Mouse (Mus musculus) CH12.LX (cell line): ENCODE measurements around the gene Lmna. TPM values are rescaled to one million over a fixed set of nuclear protein-coding genes. Genes with fewer than 3 reads are reported as not detected.

Experiments used
- DNase-seq: peaks from one replicate; pipeline ENCODE4 v3.0.0-alpha.2; 2013; ENCODE audit errors: extremely low read depth
- H3K27ac ChIP-seq: 2 replicates; pipeline ENCODE4 v1.5.1; 2012; ENCODE audit warnings: low read depth, mild to moderate bottlenecking, control low read depth, moderate library complexity; ENCODE audit not compliant: insufficient read depth
- H3K27me3 ChIP-seq: replicated peaks from 2 replicates; pipeline ENCODE3; 2012; ENCODE audit warnings: inconsistent platforms
- H3K36me3 ChIP-seq, 2 experiments: replicated peaks in 1 of 2; 2 replicates each; pipeline versions ENCODE3 to v1.6.1; 2012; ENCODE audit warnings: inconsistent platforms in 1 of 2, low read length in 1 of 2, mild to moderate bottlenecking in 1 of 2, mixed read lengths in 1 of 2, moderate library complexity in 1 of 2; ENCODE audit not compliant: control insufficient read depth in 1 of 2, insufficient read depth in 1 of 2
- H3K4me1 ChIP-seq, 2 experiments: 2 replicates each; pipeline ENCODE4 v1.6.1; 2012; ENCODE audit warnings: inconsistent platforms in 1 of 2, moderate library complexity in 1 of 2; ENCODE audit not compliant: insufficient read depth in 2 of 2, control insufficient read depth in 1 of 2
- H3K4me2 ChIP-seq: 2 replicates; pipeline ENCODE4 v1.6.1; 2012; ENCODE audit warnings: low read depth, mild to moderate bottlenecking, control low read depth; ENCODE audit not compliant: poor library complexity, insufficient read depth, severe bottlenecking
- H3K4me3 ChIP-seq, 3 experiments: fragments of 150-350 bp in 1 of 3; sonication (generic) in 1 of 3; replicated peaks in 1 of 3; 2 replicates each; pipeline versions ENCODE3 to v1.5.1; 2011 to 2012; ENCODE audit warnings: low read depth in 2 of 3, low read length in 2 of 3, mild to moderate bottlenecking in 2 of 3, moderate library complexity in 2 of 3, control low read depth in 1 of 3, improper control_type of control experiment in 1 of 3, inconsistent platforms in 1 of 3, mixed read lengths in 1 of 3; ENCODE audit not compliant: poor library complexity in 1 of 3
- H3K79me2 ChIP-seq: replicated peaks from 2 replicates; pipeline ENCODE4 v1.6.1; 2012; ENCODE audit warnings: mild to moderate bottlenecking, moderate library complexity; ENCODE audit not compliant: control insufficient read depth, poor library complexity, insufficient read depth, severe bottlenecking; ENCODE audit errors: extremely low read depth
- H3K9ac ChIP-seq: 2 replicates; pipeline ENCODE4 v1.6.1; 2012; ENCODE audit warnings: low read depth, mild to moderate bottlenecking, control low read depth, moderate library complexity; ENCODE audit not compliant: insufficient read depth
- H3K9me3 ChIP-seq: replicated peaks from 2 replicates; pipeline ENCODE3; 2012; ENCODE audit warnings: low read length, inconsistent platforms, mixed read lengths
- BHLHE40 ChIP-seq: IDR thresholded peaks from 2 replicates; pipeline ENCODE4 v1.6.1; 2011; ENCODE audit warnings: mild to moderate bottlenecking, low read depth, low read length, improper control_type of control experiment
- CHD2 ChIP-seq: IDR thresholded peaks from 2 replicates; pipeline ENCODE4 v1.6.1; 2011; ENCODE audit warnings: low read length, improper control_type of control experiment
- CTCF ChIP-seq, 2 experiments: IDR thresholded peaks in 1 of 2; conservative IDR thresholded peaks in 1 of 2; 2 replicates each; pipeline ENCODE4 v1.5.1; 2011 to 2012; ENCODE audit warnings: low read depth in 2 of 2, low read length in 2 of 2, improper control_type of control experiment in 1 of 2, inconsistent platforms in 1 of 2, mild to moderate bottlenecking in 1 of 2, moderate library complexity in 1 of 2
- EP300 ChIP-seq: IDR thresholded peaks from 2 replicates; pipeline ENCODE4 v1.6.1; 2011; ENCODE audit warnings: low read length, improper control_type of control experiment
- JUN ChIP-seq: IDR thresholded peaks from 2 replicates; pipeline ENCODE4 v1.6.1; 2011; ENCODE audit warnings: low read depth, mild to moderate bottlenecking, low read length, improper control_type of control experiment, moderate library complexity; ENCODE audit not compliant: insufficient read depth
- MXI1 ChIP-seq: IDR thresholded peaks from 2 replicates; pipeline ENCODE4 v1.6.1; 2011; ENCODE audit warnings: mild to moderate bottlenecking, low read depth, low read length, improper control_type of control experiment
- MYC ChIP-seq: IDR thresholded peaks from 2 replicates; pipeline ENCODE4 v1.6.1; 2011; ENCODE audit warnings: low read depth, mild to moderate bottlenecking, improper control_type of control experiment, low read length
- SMC3 ChIP-seq: IDR thresholded peaks from 2 replicates; pipeline ENCODE4 v1.6.1; 2011; ENCODE audit warnings: low read depth, low read length, improper control_type of control experiment
- TCF12 ChIP-seq: IDR thresholded peaks from 2 replicates; pipeline ENCODE4 v1.6.1; 2014; ENCODE audit warnings: low read depth, mild to moderate bottlenecking, inconsistent platforms, low read length, improper control_type of control experiment
- ZC3H11A ChIP-seq: IDR thresholded peaks from 2 replicates; pipeline ENCODE4 v1.6.1; 2012; ENCODE audit warnings: low read depth, mild to moderate bottlenecking, inconsistent platforms, low read length, improper control_type of control experiment
- ZNF384 ChIP-seq: IDR thresholded peaks from 2 replicates; pipeline ENCODE4 v1.6.1; 2012; ENCODE audit warnings: low read depth, low read length, improper control_type of control experiment, inconsistent platforms
- dilution Hi-C: fragments of 300-500 bp; cut with MboI; formaldehyde crosslinking; loops from 2 replicates; pipeline ENCODE4 v1.14.3; 2020; ENCODE audit warnings: low sequenced_read_pairs; ENCODE audit not compliant: extremely low pct_unique_long_range_greater_than_20kb, extremely low pct_ligation_motif_present
- in situ Hi-C: fragments of 300-500 bp; cut with MboI; formaldehyde crosslinking; loops from 3 replicates; pipeline ENCODE4 v1.14.3; 2019; ENCODE audit warnings: low sequenced_read_pairs, low pct_ligation_motif_present, low pct_unique_long_range_greater_than_20kb, mixed read lengths
- polyA plus RNA-seq: library from polyadenylated mRNA; unstranded; fragments of >175 nt; gene quantifications from 2 replicates; pipeline ENCODE4 v1.2.1, GENCODE M21; 2012; ENCODE audit warnings: low read depth; ENCODE audit not compliant: insufficient read length
- total RNA-seq, 2 experiments: library from RNA; depleted of rRNA; stranded (reverse); fragments of 300-350 nt in 1 of 2; fragments of >200 nt in 1 of 2; gene quantifications; 2 replicates each; pipeline ENCODE4 v1.2.3; 2012 to 2014

Gene Lmna
- total and polyA plus RNA-seq, 3 experiments = 16.1 to 67.7 (median 17.2) TPM

DNA sequence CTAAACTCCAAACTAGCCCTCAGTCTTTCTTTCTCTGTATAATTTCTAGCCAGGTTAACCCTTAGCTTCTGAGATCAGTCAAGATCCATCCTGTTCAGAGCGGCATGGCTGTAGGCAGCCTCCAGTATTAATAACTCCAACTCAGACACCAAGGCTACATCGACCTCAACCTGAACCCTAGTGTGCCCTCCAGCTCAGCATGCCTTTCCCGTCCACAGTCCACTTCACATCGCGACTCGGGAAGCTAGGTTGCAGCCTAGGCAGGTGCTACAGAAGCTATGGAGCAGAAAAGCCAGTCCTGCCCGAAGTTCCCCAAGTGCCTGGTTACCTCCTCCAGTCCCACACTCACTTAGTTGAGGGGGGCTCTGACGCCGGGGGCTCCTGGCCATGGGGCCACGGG, 72.3 kb downstream of the Lmna start:
- H3K79me2 ChIP-seq = no peaks in the 10 kb centered on the region
- DNase-seq = no peak
- H3K27ac ChIP-seq = no peak overlapping the region
- H3K9me3 ChIP-seq = no peaks in the 10 kb centered on the region
- dilution Hi-C loops = no loop called here
- H3K4me3 ChIP-seq = no peak overlapping the region
- no peak for TF ChIP-seq JUN
- TF ChIP-seq, all 38 proteins: peak for 0
- H3K4me2 ChIP-seq = no peak overlapping the region
- H3K9ac ChIP-seq = no peak overlapping the region
- no peaks in the 10 kb centered on the region for H3K27me3 ChIP-seq
- in situ Hi-C loops = no loop called here
- peaks cover 0 to 33% of the 10 kb centered on the region in 2 experiments for H3K36me3 ChIP-seq
- peaks cover 0 to 23% of the 10 kb centered on the region in 2 experiments; a peak in 2 of 4 replicates for H3K4me1 ChIP-seq

DNA sequence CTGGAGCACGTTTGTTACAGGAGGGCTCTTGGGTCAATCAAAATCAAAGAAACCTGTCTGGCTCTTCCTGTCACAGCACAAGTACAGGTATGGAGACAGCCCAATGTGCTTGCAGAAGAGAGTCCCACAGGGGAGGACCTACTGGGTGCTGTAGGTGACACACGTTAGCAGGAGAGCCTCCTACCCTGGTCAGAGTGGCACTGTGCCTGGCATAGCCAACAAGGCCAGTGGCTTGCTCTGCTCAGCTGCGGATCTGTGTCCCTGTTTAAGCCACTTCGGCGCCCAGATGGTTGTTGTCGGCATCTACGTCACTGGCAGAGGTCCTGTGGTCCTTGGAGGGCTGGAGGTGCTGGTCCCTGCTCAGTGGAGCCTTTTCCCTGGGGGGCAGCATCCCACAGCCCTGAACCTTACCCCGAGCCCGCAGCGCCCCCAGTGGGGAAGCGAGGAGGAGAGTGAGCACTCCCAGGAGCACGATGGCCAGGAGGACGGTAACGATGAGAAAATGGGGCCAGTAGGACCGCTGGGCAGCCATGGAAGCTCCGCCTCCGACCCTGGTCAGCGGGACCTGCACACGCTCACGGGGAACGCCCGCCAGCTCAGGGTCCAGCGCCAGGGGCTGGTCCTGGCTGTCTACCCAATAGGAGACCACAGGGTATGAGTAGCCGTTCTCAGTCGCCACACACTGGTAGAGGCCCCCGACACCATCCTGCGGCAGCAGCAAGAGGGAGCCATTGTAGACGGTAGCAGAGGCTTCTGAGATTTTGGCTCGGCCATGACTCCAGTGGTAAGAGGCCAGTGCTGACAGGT, 73.2 kb downstream of the Lmna start:
- no peak overlapping the region for H3K9ac ChIP-seq
- no peaks in the 10 kb centered on the region for H3K79me2 ChIP-seq
- H3K36me3 ChIP-seq = peaks cover 0 to 33% of the 10 kb centered on the region in 2 experiments
- no peak for TF ChIP-seq ZNF384
- no peak for TF ChIP-seq TCF12
- TF ChIP-seq BHLHE40 = no peak
- TF ChIP-seq CTCF (conservative IDR thresholded peaks at IDR 0.05 in 1 of 2, IDR thresholded peaks at IDR 0.05 in 1 of 2; ENCODE audit: low read depth in 2 of 2, low read length in 2 of 2) = peak in 1 of 2 experiments; percentile 11; a peak in 1 of 4 replicates
- dilution Hi-C loops = no loop called here
- no peaks in the 10 kb centered on the region for H3K9me3 ChIP-seq
- no peak overlapping the region for H3K4me2 ChIP-seq
- H3K4me3 ChIP-seq = no peak overlapping the region
- no peaks in the 10 kb centered on the region for H3K27me3 ChIP-seq
- no peak overlapping the region for H3K27ac ChIP-seq
- H3K4me1 ChIP-seq = peaks cover 0 to 21% of the 10 kb centered on the region in 2 experiments; a peak in 2 of 4 replicates
- no peak for DNase-seq
- in situ Hi-C loops = no loop called here

DNA sequence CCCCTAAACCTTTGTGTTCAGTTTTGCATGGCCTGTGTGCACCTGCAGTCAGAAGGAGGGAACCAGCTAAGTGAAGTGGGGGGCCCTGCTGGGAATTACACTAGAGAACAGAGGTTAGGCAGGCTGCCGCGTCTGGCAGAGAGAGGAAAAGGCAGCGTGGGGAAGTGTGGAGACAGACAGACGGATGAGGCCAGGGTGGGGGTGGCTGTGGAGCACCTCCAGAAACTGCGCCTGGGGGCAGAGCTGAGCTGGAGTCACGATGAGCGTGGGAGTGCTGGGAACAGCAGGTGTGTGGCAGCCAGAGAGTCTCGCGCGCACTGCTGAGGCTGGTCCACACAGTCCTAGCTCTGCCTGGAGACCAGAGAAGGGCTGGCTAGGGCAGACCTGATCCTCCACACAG, 74.2 kb downstream of the Lmna start:
- H3K36me3 ChIP-seq = peaks cover 0 to 33% of the 10 kb centered on the region in 2 experiments
- no peak overlapping the region for H3K27ac ChIP-seq
- dilution Hi-C loops (no loop called here), in situ Hi-C loops (no loop called here)
- H3K27me3 ChIP-seq = no peaks in the 10 kb centered on the region
- H3K9me3 ChIP-seq = no peaks in the 10 kb centered on the region
- H3K4me3 ChIP-seq = no peak overlapping the region
- no peak overlapping the region for H3K4me2 ChIP-seq
- no peaks in the 10 kb centered on the region for H3K79me2 ChIP-seq
- no peak for DNase-seq
- H3K9ac ChIP-seq = no peak overlapping the region
- H3K4me1 ChIP-seq = peaks cover 0 to 12% of the 10 kb centered on the region in 2 experiments; a peak in 2 of 4 replicates
- no peak for TF ChIP-seq MXI1
- TF ChIP-seq SMC3 = no peak
- no peak for TF ChIP-seq BHLHE40
- TF ChIP-seq ZC3H11A = no peak
- no peak for TF ChIP-seq MYC
- no peak for TF ChIP-seq CTCF (conservative IDR thresholded peaks at IDR 0.05 in 1 of 2, IDR thresholded peaks at IDR 0.05 in 1 of 2; ENCODE audit: low read depth in 2 of 2, low read length in 2 of 2)
- no peak for TF ChIP-seq CHD2
- TF ChIP-seq EP300 = no peak

Other genes with a start within 250 kb of the Lmna start
Only the 20 nearest of the 22 such genes appear.
- 755 and 1,009 TPM in 2 replicates for gene Cct3, start 212.8 kb downstream of the Lmna start, total RNA-seq (2012; rRNA removed)
- gene Cct3, start 212.8 kb downstream of the Lmna start, total RNA-seq (2014; rRNA removed) = 742 and 817 TPM in 2 replicates
- gene Cct3, start 212.8 kb downstream of the Lmna start, polyA plus RNA-seq = 546 and 579 TPM in 2 replicates
- 67.4 and 75.6 TPM in 2 replicates for gene Glmp, start 184.9 kb downstream of the Lmna start, total RNA-seq (2012; rRNA removed)
- gene Glmp, start 184.9 kb downstream of the Lmna start, total RNA-seq (2014; rRNA removed) = 37.8 and 42.7 TPM in 2 replicates
- 134 and 163 TPM in 2 replicates for gene Glmp, start 184.9 kb downstream of the Lmna start, polyA plus RNA-seq
- gene Tmem79, start 173.8 kb downstream of the Lmna start, total RNA-seq (2012; rRNA removed) = 3.2 and 3.4 TPM in 2 replicates
- gene Tmem79, start 173.8 kb downstream of the Lmna start, total RNA-seq (2014; rRNA removed) = 1.0 and 1.6 TPM in 2 replicates
- gene Tmem79, start 173.8 kb downstream of the Lmna start, polyA plus RNA-seq = 3.5 and 3.7 TPM in 2 replicates
- 58.3 and 65.9 TPM in 2 replicates for gene Smg5, start 173.7 kb downstream of the Lmna start, total RNA-seq (2012; rRNA removed)
- gene Smg5, start 173.7 kb downstream of the Lmna start, total RNA-seq (2014; rRNA removed) = 43.7 and 44.8 TPM in 2 replicates
- gene Smg5, start 173.7 kb downstream of the Lmna start, polyA plus RNA-seq = 77.0 and 81.6 TPM in 2 replicates
- 0.08 and 0.13 TPM in 2 replicates for gene Paqr6, start 145.4 kb downstream of the Lmna start, total RNA-seq (2012; rRNA removed)
- not detected in 2 replicates for gene Paqr6, start 145.4 kb downstream of the Lmna start, total RNA-seq (2014; rRNA removed)
- 0.21 and 0.42 TPM in 2 replicates for gene Paqr6, start 145.4 kb downstream of the Lmna start, polyA plus RNA-seq
- gene Bglap3, start 137.2 kb downstream of the Lmna start, total RNA-seq (2012; rRNA removed) = 0.59 and 1.0 TPM in 2 replicates
- 1.7 and 2.7 TPM in 2 replicates for gene Bglap3, start 137.2 kb downstream of the Lmna start, total RNA-seq (2014; rRNA removed)
- 2.0 and 2.1 TPM in 2 replicates for gene Bglap3, start 137.2 kb downstream of the Lmna start, polyA plus RNA-seq
- not detected in 2 replicates for gene Bglap2, start 131.3 kb downstream of the Lmna start, total RNA-seq (2012; rRNA removed)
- not detected in 2 replicates for gene Bglap2, start 131.3 kb downstream of the Lmna start, total RNA-seq (2014; rRNA removed)
- gene Bglap2, start 131.3 kb downstream of the Lmna start, polyA plus RNA-seq = not detected in 2 replicates
- gene Bglap, start 125.5 kb downstream of the Lmna start, total RNA-seq (2012; rRNA removed) = not detected in 2 replicates
- gene Bglap, start 125.5 kb downstream of the Lmna start, total RNA-seq (2014; rRNA removed) = not detected in 2 replicates
- gene Bglap, start 125.5 kb downstream of the Lmna start, polyA plus RNA-seq = not detected in 2 replicates
- gene Pmf1, start 99.6 kb downstream of the Lmna start, total RNA-seq (2012; rRNA removed) = 99.1 and 99.9 TPM in 2 replicates
- 102 and 104 TPM in 2 replicates for gene Pmf1, start 99.6 kb downstream of the Lmna start, total RNA-seq (2014; rRNA removed)
- 135 and 144 TPM in 2 replicates for gene Pmf1, start 99.6 kb downstream of the Lmna start, polyA plus RNA-seq
- 8.9 and 11.5 TPM in 2 replicates for gene Slc25a44, start 84.8 kb downstream of the Lmna start, total RNA-seq (2012; rRNA removed)
- 12.9 and 13.2 TPM in 2 replicates for gene Slc25a44, start 84.8 kb downstream of the Lmna start, total RNA-seq (2014; rRNA removed)
- 15.9 and 17.5 TPM in 2 replicates for gene Slc25a44, start 84.8 kb downstream of the Lmna start, polyA plus RNA-seq
- 4.5 and 4.7 TPM in 2 replicates for gene Sema4a, start 48.8 kb downstream of the Lmna start, total RNA-seq (2012; rRNA removed)
- gene Sema4a, start 48.8 kb downstream of the Lmna start, total RNA-seq (2014; rRNA removed) = 2.3 and 3.5 TPM in 2 replicates
- gene Sema4a, start 48.8 kb downstream of the Lmna start, polyA plus RNA-seq = 7.1 and 7.9 TPM in 2 replicates
- 3.4 and 4.9 TPM in 2 replicates for gene Mex3a, start 22.4 kb upstream of the Lmna start, total RNA-seq (2012; rRNA removed)
- gene Mex3a, start 22.4 kb upstream of the Lmna start, total RNA-seq (2014; rRNA removed) = 0.86 and 1.1 TPM in 2 replicates
- gene Mex3a, start 22.4 kb upstream of the Lmna start, polyA plus RNA-seq = 2.0 and 2.5 TPM in 2 replicates
- 4.1 and 7.1 TPM in 2 replicates for gene Rab25, start 38.3 kb upstream of the Lmna start, total RNA-seq (2012; rRNA removed)
- 0.76 and 0.79 TPM in 2 replicates for gene Rab25, start 38.3 kb upstream of the Lmna start, total RNA-seq (2014; rRNA removed)
- 1.8 and 2.0 TPM in 2 replicates for gene Rab25, start 38.3 kb upstream of the Lmna start, polyA plus RNA-seq
- 73.2 and 96.6 TPM in 2 replicates for gene Lamtor2, start 43.1 kb upstream of the Lmna start, total RNA-seq (2012; rRNA removed)
- 42.3 and 44.0 TPM in 2 replicates for gene Lamtor2, start 43.1 kb upstream of the Lmna start, total RNA-seq (2014; rRNA removed)
- 56.0 and 83.9 TPM in 2 replicates for gene Lamtor2, start 43.1 kb upstream of the Lmna start, polyA plus RNA-seq
- 39.6 and 47.3 TPM in 2 replicates for gene Ubqln4, start 43.8 kb upstream of the Lmna start, total RNA-seq (2012; rRNA removed)
- 22.4 and 22.8 TPM in 2 replicates for gene Ubqln4, start 43.8 kb upstream of the Lmna start, total RNA-seq (2014; rRNA removed)
- gene Ubqln4, start 43.8 kb upstream of the Lmna start, polyA plus RNA-seq = 55.7 and 62.2 TPM in 2 replicates
- 364 and 435 TPM in 2 replicates for gene Ssr2, start 65.9 kb upstream of the Lmna start, total RNA-seq (2012; rRNA removed)
- 325 and 377 TPM in 2 replicates for gene Ssr2, start 65.9 kb upstream of the Lmna start, total RNA-seq (2014; rRNA removed)
- gene Ssr2, start 65.9 kb upstream of the Lmna start, polyA plus RNA-seq = 307 and 346 TPM in 2 replicates
- 40.0 and 43.9 TPM in 2 replicates for gene Arhgef2, start 96.0 kb upstream of the Lmna start, total RNA-seq (2012; rRNA removed)
- 15.0 and 18.5 TPM in 2 replicates for gene Arhgef2, start 96.0 kb upstream of the Lmna start, total RNA-seq (2014; rRNA removed)
- 31.4 and 43.1 TPM in 2 replicates for gene Arhgef2, start 96.0 kb upstream of the Lmna start, polyA plus RNA-seq
- gene Rxfp4, start 143.2 kb upstream of the Lmna start, total RNA-seq (2012; rRNA removed) = 0.08 TPM in 1 of 2 replicates, not detected in the other
- gene Rxfp4, start 143.2 kb upstream of the Lmna start, total RNA-seq (2014; rRNA removed) = not detected in 2 replicates
- not detected in 2 replicates for gene Rxfp4, start 143.2 kb upstream of the Lmna start, polyA plus RNA-seq
- gene Khdc4, start 175.8 kb upstream of the Lmna start, total RNA-seq (2012; rRNA removed) = 35.2 and 40.2 TPM in 2 replicates
- 56.6 and 58.6 TPM in 2 replicates for gene Khdc4, start 175.8 kb upstream of the Lmna start, total RNA-seq (2014; rRNA removed)
- gene Khdc4, start 175.8 kb upstream of the Lmna start, polyA plus RNA-seq = 53.6 TPM in 2 replicates
- 21.4 and 23.7 TPM in 2 replicates for gene Rit1, start 206.9 kb upstream of the Lmna start, total RNA-seq (2012; rRNA removed)
- gene Rit1, start 206.9 kb upstream of the Lmna start, total RNA-seq (2014; rRNA removed) = 28.7 and 29.1 TPM in 2 replicates
- gene Rit1, start 206.9 kb upstream of the Lmna start, polyA plus RNA-seq = 18.4 and 20.6 TPM in 2 replicates